Mouse (Mus musculus) liver, embryonic 14.5 days (tissue): ENCODE data around the gene Mettl17. TPM values are rescaled to one million over a fixed set of nuclear protein-coding genes. Genes with fewer than 3 reads are reported as not detected.
A peak's percentile ranks its signal among the peaks of the same experiment; 100 is the strongest.

ENCODE experiments used
- ATAC-seq: fragments of 200-750 bp; cut with Nextera tagmentation; 2 replicates; pipeline ENCODE4 v1.8.0; 2017; ENCODE audit warnings: moderate number of reproducible peaks, mild to moderate bottlenecking, moderate library complexity; ENCODE audit not compliant: insufficient read depth
- DNase-seq, 3 experiments: peaks; one replicate each; pipeline ENCODE4 v3.0.0-alpha.2; 2012 to 2013; ENCODE audit warnings: low read depth in 3 of 3, low spot score in 3 of 3
- H3K27ac ChIP-seq: fragments of 300-500 bp; sonication (generic); 2 replicates; pipeline ENCODE4 v1.5.1; 2014; ENCODE audit warnings: moderate library complexity, mild to moderate bottlenecking, control low read depth, inconsistent platforms
- H3K27me3 ChIP-seq: fragments of 300-500 bp; sonication (generic); 2 replicates; pipeline ENCODE4 v1.6.1; 2014; ENCODE audit warnings: mild to moderate bottlenecking, low read length, moderate library complexity; ENCODE audit not compliant: control insufficient read depth, insufficient read depth
- H3K36me3 ChIP-seq: fragments of 300-500 bp; sonication (generic); replicated peaks from 2 replicates; pipeline ENCODE4 v1.6.1; 2014; ENCODE audit warnings: low read depth; ENCODE audit not compliant: control insufficient read depth, insufficient read depth
- H3K4me1 ChIP-seq, 2 experiments: fragments of 200-500 bp in 1 of 2; fragments of 300-500 bp in 1 of 2; sonication (generic) in 1 of 2; replicated peaks; 2 replicates each; pipeline ENCODE4 v1.6.1; 2012 to 2014; ENCODE audit warnings: antibody characterized with exemption in 1 of 2, inconsistent platforms in 1 of 2, low read length in 1 of 2; ENCODE audit not compliant: control insufficient read depth in 2 of 2, insufficient read depth in 2 of 2
- H3K4me2 ChIP-seq: fragments of 300-500 bp; sonication (generic); 2 replicates; pipeline ENCODE4 v1.6.1; 2014; ENCODE audit warnings: low read depth, mild to moderate bottlenecking, control low read depth, moderate library complexity
- H3K4me3 ChIP-seq, 2 experiments: fragments of 200-500 bp in 1 of 2; fragments of 300-500 bp in 1 of 2; sonication (generic) in 1 of 2; 2 replicates each; pipeline ENCODE4 v1.5.1; 2012 to 2014; ENCODE audit warnings: low read depth in 2 of 2, low read length in 2 of 2, mild to moderate bottlenecking in 2 of 2, control low read depth in 1 of 2, inconsistent platforms in 1 of 2, moderate library complexity in 1 of 2; ENCODE audit not compliant: insufficient read depth in 1 of 2
- H3K9ac ChIP-seq: fragments of 300-500 bp; sonication (generic); replicated peaks from 2 replicates; pipeline ENCODE4 v1.6.1; 2014; ENCODE audit warnings: mild to moderate bottlenecking, control low read depth, moderate library complexity
- H3K9me3 ChIP-seq: fragments of 300-500 bp; sonication (generic); 2 replicates; pipeline ENCODE4 v1.6.1; 2016; ENCODE audit warnings: low read length, mixed read lengths; ENCODE audit not compliant: control insufficient read depth
- CTCF ChIP-seq: IDR thresholded peaks from 2 replicates; pipeline ENCODE4 v1.5.1; 2016; ENCODE audit warnings: antibody characterized with exemption, low read depth, control low read depth
- EP300 ChIP-seq: IDR thresholded peaks from 2 replicates; pipeline ENCODE4 v1.6.1; 2016; ENCODE audit warnings: antibody characterized with exemption, low read depth
- WGBS: fragments of 180-500 bp; shearing (Covaris S2); extraction: QIAGEN DNeasy Blood & Tissue Kit; methylation state at CpG from one replicate; pipeline ENCODE4 v1.1.7; 2014; ENCODE audit not compliant: insufficient replicate concordance; 5-methylcytosine and 5-hydroxymethylcytosine counted together
- polyA plus RNA-seq, 2 experiments: library from polyadenylated mRNA; depleted of rRNA in 1 of 2; stranded (reverse) in 1 of 2; unstranded in 1 of 2; fragments of >200 nt; fragmentation: Nextera tagmentation in 1 of 2; extraction: Ambion mirVana in 1 of 2; gene quantifications; 2 replicates each; pipeline versions ENCODE4 v1.2.1 to v1.2.3; 2012 to 2014

The Mettl17 gene
- polyA plus RNA-seq, 2 experiments = 9.5 to 10.2 TPM

GRCm38 (mm10) chr14:51904706-51905105 lies 20.1 kb downstream of the Mettl17 start:
- no peak overlapping the region for H3K4me3 ChIP-seq
- peaks cover 17 to 30% of the 10 kb centered on the region in 2 experiments for H3K4me1 ChIP-seq
- H3K27me3 ChIP-seq = no peaks in the 10 kb centered on the region
- H3K36me3 ChIP-seq = no peaks in the 10 kb centered on the region
- H3K27ac ChIP-seq = no peak overlapping the region
- DNase-seq (no peak), ATAC-seq (no peak)
- WGBS = 52% methylated on average over 7 of the region's 7 CpGs
- TF ChIP-seq EP300 (no peak), CTCF (peak; percentile 23; the same call in 1 of the 2 replicates)
- H3K4me2 ChIP-seq = no peak overlapping the region
- no peak overlapping the region for H3K9ac ChIP-seq
- no peaks in the 10 kb centered on the region for H3K9me3 ChIP-seq

GRCm38 (mm10) chr14:51906102-51906501 lies 21.5 kb downstream of the Mettl17 start:
- ATAC-seq = peak; percentile 74
- no peak overlapping the region for H3K4me3 ChIP-seq
- WGBS = 20% methylated on average over 11 of the region's 11 CpGs

GRCm38 (mm10) chr14:51911301-51911700 lies 26.7 kb downstream of the Mettl17 start:
- 67% methylated on average over 10 of the region's 10 CpGs for WGBS
- H3K27ac ChIP-seq = no peak overlapping the region
- peaks cover 14 to 21% of the 10 kb centered on the region in 2 experiments for H3K4me1 ChIP-seq
- ATAC-seq (no peak), DNase-seq (no peak)
- TF ChIP-seq EP300 (no peak), CTCF (no peak)
- H3K27me3 ChIP-seq = peaks cover 13% of the 10 kb centered on the region
- H3K4me2 ChIP-seq = no peak overlapping the region
- H3K9ac ChIP-seq = no peak overlapping the region
- H3K36me3 ChIP-seq = no peaks in the 10 kb centered on the region
- no peaks in the 10 kb centered on the region for H3K9me3 ChIP-seq
- H3K4me3 ChIP-seq = no peak overlapping the region

More at GRCm38 (mm10) chr14:51906102-51906501, 21.5 kb downstream of the Mettl17 start:
- H3K27ac ChIP-seq = no peak overlapping the region
- no peaks in the 10 kb centered on the region for H3K36me3 ChIP-seq
- no peaks in the 10 kb centered on the region for H3K27me3 ChIP-seq
- peaks cover 17 to 30% of the 10 kb centered on the region in 2 experiments for H3K4me1 ChIP-seq
- H3K9me3 ChIP-seq = no peaks in the 10 kb centered on the region
- TF ChIP-seq EP300 (no peak), CTCF (no peak)
- peak overlapping the region; percentile 27 for H3K9ac ChIP-seq
- no peak for DNase-seq
- H3K4me2 ChIP-seq = peak overlapping the region; percentile 37

- ATAC-seq = peak; percentile 24; the same call in 1 of the 2 replicates
These were observed 27.9 kb downstream of the Mettl17 start for GRCm38 (mm10) chr14:51912391-51913061.

GRCm38 (mm10) chr14:51913062-51913959 lies 28.7 kb downstream of the Mettl17 start:
- DNase-seq = peak in 1 of 3 experiments; percentile 51
- no peak for TF ChIP-seq EP300
- TF ChIP-seq CTCF = no peak
- no peaks in the 10 kb centered on the region for H3K9me3 ChIP-seq
- 1% methylated on average over 58 of the region's 58 CpGs for whole genome bisulfite sequencing
- peak overlapping the region; percentile 47 for H3K9ac ChIP-seq
- peak; percentile 83 for ATAC-seq
- H3K4me2 ChIP-seq = peak overlapping the region; percentile 89
- peaks cover 1 to 5% of the 10 kb centered on the region in 2 experiments; a peak in 3 of 4 replicates for H3K4me1 ChIP-seq
- H3K27me3 ChIP-seq = peaks cover 13% of the 10 kb centered on the region
- no peak overlapping the region for H3K27ac ChIP-seq
- no peaks in the 10 kb centered on the region for H3K36me3 ChIP-seq
- peak overlapping the region; percentile 29 to 58 for H3K4me3 ChIP-seq

More at GRCm38 (mm10) chr14:51912391-51913061, 27.9 kb downstream of the Mettl17 start:
- H3K4me1 ChIP-seq = peaks cover 7 to 9% of the 10 kb centered on the region in 2 experiments; a peak in 3 of 4 replicates
- H3K27me3 ChIP-seq = peaks cover 13% of the 10 kb centered on the region
- peak overlapping the region; percentile 29 to 58 for H3K4me3 ChIP-seq
- no peaks in the 10 kb centered on the region for H3K36me3 ChIP-seq
- peak overlapping the region; percentile 47; the same call in 1 of the 2 replicates for H3K9ac ChIP-seq
- no peak overlapping the region for H3K27ac ChIP-seq
- DNase-seq = no peak
- TF ChIP-seq CTCF = no peak
- no peak for TF ChIP-seq EP300
- 12% methylated on average over 14 of the region's 14 CpGs for WGBS
- H3K4me2 ChIP-seq = peak overlapping the region; percentile 89
- H3K9me3 ChIP-seq = no peaks in the 10 kb centered on the region
